In the genomic region with DNA sequence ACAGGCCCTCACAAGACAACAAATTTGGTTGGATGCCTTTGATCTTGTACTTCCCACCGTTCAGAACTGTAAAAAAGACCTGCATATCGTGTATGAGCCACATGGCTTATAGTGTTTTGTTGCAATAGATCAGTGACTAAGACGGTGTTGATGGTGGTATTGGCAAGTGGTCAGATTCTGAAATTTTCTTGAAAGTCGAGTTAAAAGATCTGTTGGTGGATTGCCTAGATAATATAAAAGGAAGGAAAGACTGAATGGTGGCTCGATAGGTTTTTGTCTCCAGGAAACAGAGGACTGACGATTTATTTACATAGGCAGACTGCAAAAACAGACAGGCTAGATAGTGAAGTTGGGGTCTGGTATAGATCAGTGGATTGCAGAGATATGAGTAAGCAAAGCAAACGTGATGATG, we compare ENCODE assay signal across 20 mouse cellular contexts.
DNase-seq lines count a peak whose midpoint lies in the region; ATAC-seq lines count a peak whose summit lies in the region.
"Had no signal": no experiment of that assay in that cellular context is flagged by ENCODE, and none has a peak within 500 bp of the region (broad histone marks: within the 10 kb centered on the region; RNA-seq: fewer than 3 reads in every experiment).

No protein-coding gene starts in this region.

- 20% methylated on average over 7 of the region's 7 CpGs for WGBS in heart, embryonic 12.5 days
- WGBS in midbrain, embryonic 11.5 days, result 73% methylated on average over 7 of the region's 7 CpGs
- 80% methylated on average over 7 of the region's 7 CpGs for WGBS in midbrain, embryonic 14.5 days
- 7% methylated on average over 7 of the region's 7 CpGs for WGBS in liver, embryonic 13.5 days (ENCODE audit: insufficient replicate concordance)
- WGBS in forebrain, embryonic 15.5 days, result 58% methylated on average over 7 of the region's 7 CpGs

- peak overlapping the region; percentile 79 for H3K27ac ChIP-seq in heart, embryonic 12.5 days (ENCODE audit: poor library complexity, severe bottlenecking)
- no peak overlapping the region for H3K27ac ChIP-seq in midbrain, embryonic 11.5 days (ENCODE audit: low read depth, low read length)
- H3K27ac ChIP-seq in midbrain, embryonic 14.5 days (replicated peaks; ENCODE audit: low read depth, low read length), result no peak overlapping the region
- peak overlapping the region; percentile 44 for H3K27ac ChIP-seq in liver, embryonic 13.5 days
- no peak overlapping the region for H3K27ac ChIP-seq in forebrain, embryonic 15.5 days (replicated peaks)
- H3K27ac ChIP-seq: embryonic facial prominence, embryonic 10.5 days; gastrocnemius, adult 2 months; hindbrain, embryonic 15.5 days had no signal

- H3K4me2 ChIP-seq in heart, embryonic 12.5 days, result no peak overlapping the region
- no peak overlapping the region for H3K4me2 ChIP-seq in midbrain, embryonic 11.5 days
- no peak overlapping the region for H3K4me2 ChIP-seq in midbrain, embryonic 14.5 days (ENCODE audit: low read length)
- no peak overlapping the region for H3K4me2 ChIP-seq in liver, embryonic 13.5 days
- no peak overlapping the region for H3K4me2 ChIP-seq in forebrain, embryonic 15.5 days (replicated peaks)
- H3K4me2 ChIP-seq: hindbrain, embryonic 15.5 days had no signal

- no peaks in the 10 kb centered on the region; the same call in 1 of the 2 replicates for H3K9me3 ChIP-seq in heart, embryonic 12.5 days (replicated peaks)
- H3K9me3 ChIP-seq in midbrain, embryonic 11.5 days (ENCODE audit: control insufficient read depth, low read length), result no peaks in the 10 kb centered on the region
- no peaks in the 10 kb centered on the region for H3K9me3 ChIP-seq in midbrain, embryonic 14.5 days (ENCODE audit: control insufficient read depth, low read length)
- H3K9me3 ChIP-seq in liver, embryonic 13.5 days (replicated peaks), result no peaks in the 10 kb centered on the region
- H3K9me3 ChIP-seq in forebrain, embryonic 15.5 days, result no peaks in the 10 kb centered on the region
- H3K9me3 ChIP-seq: embryonic facial prominence, embryonic 10.5 days; hindbrain, embryonic 15.5 days; megakaryocyte, embryonic 14.5 days had no signal

- H3K9ac ChIP-seq in heart, embryonic 12.5 days, result no peak overlapping the region
- no peak overlapping the region for H3K9ac ChIP-seq in midbrain, embryonic 11.5 days (ENCODE audit: low read length)
- no peak overlapping the region for H3K9ac ChIP-seq in midbrain, embryonic 14.5 days (replicated peaks; ENCODE audit: low read length)
- no peak overlapping the region for H3K9ac ChIP-seq in liver, embryonic 13.5 days
- H3K9ac ChIP-seq in forebrain, embryonic 15.5 days (replicated peaks), result no peak overlapping the region
- H3K9ac ChIP-seq: hindbrain, embryonic 15.5 days had no signal

- DNase-seq in heart, postnatal 4 days, result no peak
- peak; percentile 66 for DNase-seq in midbrain, embryonic 11.5 days (ENCODE audit: low spot score, missing footprints)
- no peak for DNase-seq in midbrain, embryonic 14.5 days
- DNase-seq in liver, embryonic 13.5 days, result no peak
- no peak for DNase-seq in adrenal gland, postnatal 36 days
- DNase-seq: adrenal gland, postnatal 14 days; cerebellum, adult 11 months; cerebellum, postnatal 14 days; gastrocnemius, adult 2 months; kidney, postnatal 36 days; lung, adult 18-20 months; lung, postnatal 14 days; right cerebral cortex, postnatal 25 days; thymus, postnatal 4 days had no signal

- ATAC-seq in heart, embryonic 12.5 days (ENCODE audit: insufficient number of reproducible peaks, low FRiP score), result peak; percentile 53; the same call in 1 of the 2 replicates
- ATAC-seq in midbrain, embryonic 11.5 days (ENCODE audit: low FRiP score), result no peak
- ATAC-seq in midbrain, embryonic 14.5 days (ENCODE audit: low FRiP score, low TSS enrichment), result no peak
- ATAC-seq in liver, embryonic 13.5 days (ENCODE audit: low read depth), result no peak
- ATAC-seq in forebrain, embryonic 15.5 days (replicated peaks), result no peak
- ATAC-seq: intestine, embryonic 16.5 days had no signal

- H3K36me3 ChIP-seq in heart, embryonic 12.5 days, result no peaks in the 10 kb centered on the region
- H3K36me3 ChIP-seq in midbrain, embryonic 11.5 days (ENCODE audit: control insufficient read depth, insufficient read depth, low read length), result no peaks in the 10 kb centered on the region
- H3K36me3 ChIP-seq in midbrain, embryonic 14.5 days (ENCODE audit: control insufficient read depth, insufficient read depth, low read length), result no peaks in the 10 kb centered on the region
- H3K36me3 ChIP-seq in liver, embryonic 13.5 days, result no peaks in the 10 kb centered on the region
- no peaks in the 10 kb centered on the region for H3K36me3 ChIP-seq in forebrain, embryonic 15.5 days
- H3K36me3 ChIP-seq: embryonic facial prominence, embryonic 10.5 days; hindbrain, embryonic 15.5 days had no signal

- H3K27me3 ChIP-seq in heart, embryonic 12.5 days (replicated peaks), result no peaks in the 10 kb centered on the region
- no peaks in the 10 kb centered on the region for H3K27me3 ChIP-seq in midbrain, embryonic 11.5 days (ENCODE audit: control insufficient read depth, insufficient read depth, low read length)
- no peaks in the 10 kb centered on the region for H3K27me3 ChIP-seq in midbrain, embryonic 14.5 days (ENCODE audit: control insufficient read depth, insufficient read depth, low read length)
- no peaks in the 10 kb centered on the region for H3K27me3 ChIP-seq in liver, embryonic 13.5 days
- no peaks in the 10 kb centered on the region for H3K27me3 ChIP-seq in forebrain, embryonic 15.5 days
- H3K27me3 ChIP-seq: hindbrain, embryonic 15.5 days; megakaryocyte, embryonic 14.5 days had no signal

- H3K4me3 ChIP-seq in heart, embryonic 12.5 days, result no peak overlapping the region
- no peak overlapping the region for H3K4me3 ChIP-seq in midbrain, embryonic 11.5 days (ENCODE audit: low read depth, low read length)
- H3K4me3 ChIP-seq in midbrain, embryonic 14.5 days (replicated peaks; ENCODE audit: low read depth, low read length), result no peak overlapping the region
- no peak overlapping the region for H3K4me3 ChIP-seq in liver, embryonic 13.5 days (replicated peaks)
- H3K4me3 ChIP-seq in forebrain, embryonic 15.5 days, result no peak overlapping the region
- H3K4me3 ChIP-seq: embryonic facial prominence, embryonic 10.5 days; gastrocnemius, adult 2 months; hindbrain, embryonic 15.5 days; megakaryocyte, embryonic 14.5 days had no signal

- peaks cover 4% of the 10 kb centered on the region for H3K4me1 ChIP-seq in heart, embryonic 12.5 days (replicated peaks)
- no peaks in the 10 kb centered on the region for H3K4me1 ChIP-seq in midbrain, embryonic 11.5 days (ENCODE audit: control insufficient read depth, insufficient read depth, low read length)
- no peaks in the 10 kb centered on the region for H3K4me1 ChIP-seq in midbrain, embryonic 14.5 days (ENCODE audit: control insufficient read depth, insufficient read depth, low read length)
- H3K4me1 ChIP-seq in liver, embryonic 13.5 days (replicated peaks), result peaks cover 68% of the 10 kb centered on the region
- H3K4me1 ChIP-seq in forebrain, embryonic 15.5 days, result no peaks in the 10 kb centered on the region
- H3K4me1 ChIP-seq: hindbrain, embryonic 15.5 days had no signal

Comparison
In these comparisons a context has a peak if more than half of its experiments do, and no peak if none do; other contexts are left out.
1. H3K27ac ChIP-seq: peak in heart, embryonic 12.5 days (single experiment) and liver, embryonic 13.5 days (single experiment); none in midbrain, embryonic 11.5 days (single experiment), midbrain, embryonic 14.5 days (single experiment) and forebrain, embryonic 15.5 days (single experiment).